Mouse (Mus musculus) thymus, postnatal 25 days (tissue): Measurements from ENCODE around the gene Vmn2r74.

Experiments used
- DNase-seq: peaks from one replicate; pipeline ENCODE4 v3.0.0; 2022

Vmn2r74 gene

GRCm38 (mm10) chr7:85961529-85961928 lies at the start of gene Vmn2r74:
TSS of gene Vmn2r74 (minus strand) at chr7:85961629.
- DNase-seq, result no peak

GRCm38 (mm10) chr7:86007533-86007932 lies 46.1 kb upstream of the Vmn2r74 start:
- DNase-seq, result no peak
